ENCODE assay signal across 19 mouse cellular contexts in genomic region chr3:115655020-115655419, GRCm38 (mm10).
"Had no signal": no experiment of that assay in that cellular context is flagged by ENCODE, and none has a peak within 500 bp of the region (broad histone marks: within the 10 kb centered on the region; RNA-seq: fewer than 3 reads in every experiment).

No protein-coding gene starts in this region.

- H3K27me3 ChIP-seq: liver, embryonic 15.5 days; lung, embryonic 15.5 days; megakaryocyte, embryonic 14.5 days; midbrain, embryonic 13.5 days; midbrain, embryonic 15.5 days; neural tube, embryonic 12.5 days; stomach, embryonic 15.5 days had no signal

- H3K4me3 ChIP-seq: liver, embryonic 15.5 days; lung, embryonic 15.5 days; megakaryocyte, embryonic 14.5 days; midbrain, embryonic 13.5 days; midbrain, embryonic 15.5 days; neural tube, embryonic 12.5 days; stomach, embryonic 15.5 days had no signal

- DNase-seq: liver, postnatal 0 days; lung, adult 2 months; lung, postnatal 14 days; lung, postnatal 36 days; right cerebral cortex, postnatal 14 days; spleen, adult 18-20 months; thymus, adult 2 months; thymus, postnatal 25 days; thymus, postnatal 4 days had no signal

- ATAC-seq: liver, postnatal 0 days; lung, postnatal 0 days; midbrain, embryonic 13.5 days; midbrain, embryonic 15.5 days had no signal

- H3K36me3 ChIP-seq: liver, embryonic 15.5 days; lung, embryonic 15.5 days; midbrain, embryonic 13.5 days; midbrain, embryonic 15.5 days; neural tube, embryonic 12.5 days; stomach, embryonic 15.5 days had no signal

- H3K9ac ChIP-seq: liver, embryonic 15.5 days; liver, postnatal 0 days; lung, embryonic 15.5 days; midbrain, embryonic 13.5 days; midbrain, embryonic 15.5 days; neural tube, embryonic 12.5 days; stomach, embryonic 15.5 days had no signal

- H3K27ac ChIP-seq: liver, embryonic 15.5 days; lung, embryonic 15.5 days; macrophage; midbrain, embryonic 13.5 days; midbrain, embryonic 15.5 days; neural tube, embryonic 12.5 days; stomach, embryonic 15.5 days; stomach, postnatal 0 days had no signal

- H3K4me1 ChIP-seq: liver, embryonic 15.5 days; lung, embryonic 15.5 days; midbrain, embryonic 13.5 days; midbrain, embryonic 15.5 days; neural tube, embryonic 12.5 days; stomach, embryonic 15.5 days had no signal

- H3K9me3 ChIP-seq: liver, embryonic 15.5 days; lung, embryonic 15.5 days; megakaryocyte, embryonic 14.5 days; midbrain, embryonic 13.5 days; midbrain, embryonic 15.5 days; neural tube, embryonic 12.5 days; stomach, embryonic 15.5 days had no signal
